Mouse (Mus musculus) neural tube, embryonic 14.5 days (tissue): Measurements from ENCODE around the gene Lrfn2. TPM values are rescaled to one million over a fixed set of nuclear protein-coding genes. Genes with fewer than 3 reads are reported as not detected.

Source experiments
- ATAC-seq: fragments of 200-750 bp; cut with Nextera tagmentation; 2 replicates; pipeline ENCODE4 v1.8.0; 2017; ENCODE audit warnings: low read depth, mild to moderate bottlenecking, moderate TSS enrichment, moderate library complexity
- H3K27ac ChIP-seq: fragments of 300-500 bp; sonication (generic); 2 replicates; pipeline ENCODE4 v1.5.1; 2014; ENCODE audit warnings: low read depth, mild to moderate bottlenecking, control low read depth, low read length, moderate library complexity, mixed read lengths
- H3K27me3 ChIP-seq: fragments of 300-500 bp; sonication (generic); 2 replicates; pipeline ENCODE4 v1.6.1; 2014; ENCODE audit warnings: low read length; ENCODE audit not compliant: control insufficient read depth, insufficient read depth
- H3K36me3 ChIP-seq: fragments of 300-500 bp; sonication (generic); 2 replicates; pipeline ENCODE4 v1.6.1; 2014; ENCODE audit warnings: low read length, mixed read lengths; ENCODE audit not compliant: control insufficient read depth, insufficient read depth
- H3K4me1 ChIP-seq: fragments of 300-500 bp; sonication (generic); 2 replicates; pipeline ENCODE4 v1.6.1; 2014; ENCODE audit warnings: low read length; ENCODE audit not compliant: control insufficient read depth, insufficient read depth
- H3K4me2 ChIP-seq: fragments of 300-500 bp; sonication (generic); 2 replicates; pipeline ENCODE4 v1.6.1; 2014; ENCODE audit warnings: mild to moderate bottlenecking, low read depth, low read length, control low read depth
- H3K4me3 ChIP-seq: fragments of 300-500 bp; sonication (generic); 2 replicates; pipeline ENCODE4 v1.5.1; 2014; ENCODE audit warnings: low read depth, low read length, control low read depth, mixed read lengths
- H3K9ac ChIP-seq: fragments of 300-500 bp; sonication (generic); replicated peaks from 2 replicates; pipeline ENCODE4 v1.6.1; 2014; ENCODE audit warnings: low read depth, mild to moderate bottlenecking, control low read depth, low read length, mixed read lengths
- H3K9me3 ChIP-seq: fragments of 300-500 bp; sonication (generic); 2 replicates; pipeline ENCODE4 v1.6.1; 2016; ENCODE audit warnings: low read length; ENCODE audit not compliant: control insufficient read depth
- WGBS: fragments of 180-500 bp; shearing (Covaris S2); extraction: QIAGEN DNeasy Blood & Tissue Kit; methylation state at CpG from one replicate; pipeline ENCODE4 v1.1.7; 2014; 5-methylcytosine and 5-hydroxymethylcytosine counted together
- polyA plus RNA-seq: library from polyadenylated mRNA; unstranded; fragments of >200 nt; fragmentation: Nextera tagmentation; extraction: Ambion mirVana; gene quantifications from 2 replicates; pipeline ENCODE4 v1.2.1, GENCODE M21; 2014

Gene Lrfn2
- 7.7 and 9.8 TPM in 2 replicates for polyA plus RNA-seq

DNA sequence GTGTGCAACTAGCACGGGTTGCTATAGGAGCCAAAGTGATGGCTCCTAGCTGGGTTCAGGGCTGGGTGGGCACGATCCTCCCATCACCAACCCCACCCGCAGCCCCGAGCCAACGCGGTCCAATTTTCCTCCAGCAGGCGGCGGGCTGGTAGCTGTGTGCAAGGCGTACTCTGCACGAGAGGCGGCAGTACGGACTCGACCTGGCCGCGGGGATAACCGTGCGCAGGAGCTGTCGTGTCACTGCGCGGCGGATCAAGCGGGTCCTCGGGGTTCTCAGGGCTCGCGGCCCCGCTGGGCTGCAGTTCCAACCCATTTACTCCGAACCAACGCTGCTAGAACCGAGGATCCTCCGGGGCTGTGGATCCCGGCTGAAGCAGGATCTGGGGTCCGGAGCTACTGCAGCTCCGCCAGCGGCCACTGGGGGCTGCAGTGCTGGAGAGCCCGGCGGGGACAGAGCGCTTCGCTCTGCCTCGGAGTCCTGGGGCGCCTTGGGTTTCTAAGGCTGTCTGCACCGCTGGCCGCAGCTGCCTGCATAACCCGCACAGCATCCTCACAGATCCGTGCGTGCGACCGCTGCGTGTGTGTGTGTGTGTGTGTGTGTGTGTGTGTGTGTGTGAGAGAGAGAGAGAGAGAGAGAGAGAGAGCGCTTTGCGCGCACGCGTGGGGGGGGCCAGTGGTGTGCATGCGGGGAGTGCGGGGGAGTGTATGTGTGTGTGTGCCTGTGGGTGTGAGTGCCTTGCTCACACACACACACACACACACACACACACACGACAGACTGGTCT, at the start of gene Lrfn2:
Gene Lrfn2, plus strand, starts transcription at position 759 of the 785 bp plus-strand sequence.
- WGBS = under 1% methylated on average over 51 of the region's 56 CpGs
- peak within 1 kb of the TSS; percentile 60 for H3K9ac ChIP-seq
- H3K27me3 ChIP-seq = 0 out of 2 replicates have a peak, but pooled peaks cover 2% of the 10 kb centered on the region
- H3K9me3 ChIP-seq = no peaks in the 10 kb centered on the region
- no peaks in the 10 kb centered on the region for H3K36me3 ChIP-seq
- peak within 1 kb of the TSS; percentile 66 for H3K4me2 ChIP-seq
- H3K4me3 ChIP-seq = peak within 1 kb of the TSS; percentile 51
- H3K4me1 ChIP-seq = no peaks in the 10 kb centered on the region
- H3K27ac ChIP-seq = peak within 1 kb of the TSS; percentile 63
- ATAC-seq = peak; percentile 94

DNA sequence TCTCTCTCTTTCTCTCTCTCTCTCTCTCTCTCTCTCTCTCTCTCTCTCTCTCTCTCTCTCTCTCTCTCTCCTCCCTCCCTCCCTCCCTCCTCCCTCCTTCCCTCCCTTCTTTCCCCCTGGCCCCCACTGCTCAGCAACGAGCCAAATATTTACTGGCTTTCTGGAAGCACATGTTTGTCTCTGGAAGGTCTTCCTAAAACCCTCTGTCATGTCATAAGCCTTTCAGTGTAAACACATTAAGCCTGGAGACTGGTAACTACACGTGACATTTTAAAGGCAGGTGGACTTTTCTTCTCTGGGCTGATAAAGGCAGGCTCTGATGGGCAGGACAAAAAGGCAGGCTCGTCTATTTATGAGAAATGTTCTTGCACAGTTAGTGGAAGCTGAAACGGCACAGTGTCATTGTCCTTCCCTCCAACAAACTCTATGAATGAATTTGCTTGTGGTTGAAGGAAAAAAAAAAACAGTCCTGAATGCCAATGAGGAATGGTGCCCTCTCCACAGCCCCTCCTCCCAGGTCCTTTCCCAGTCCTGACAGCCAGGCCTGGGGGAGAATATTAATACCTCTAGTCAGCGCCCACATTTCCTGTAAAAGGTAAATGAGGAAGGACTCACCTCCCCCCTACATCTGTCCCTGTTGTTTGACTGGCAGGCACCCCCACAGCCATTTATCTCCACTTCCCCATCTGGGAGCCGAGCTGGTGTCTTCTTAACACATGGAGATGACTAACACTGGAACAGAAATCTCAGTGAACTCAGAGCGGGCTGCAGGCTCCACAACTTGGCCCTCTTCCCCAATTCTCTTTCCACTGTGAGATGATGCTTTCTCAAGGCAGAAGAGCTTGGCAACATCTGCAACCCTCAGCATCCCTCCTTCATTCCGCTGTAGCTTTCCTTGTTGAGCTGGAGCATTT, 44.5 kb upstream of the Lrfn2 start:
- Histone ChIP-seq H3K4me1 (no peaks in the 10 kb centered on the region), H3K36me3 (no peaks in the 10 kb centered on the region), H3K9ac (no peak overlapping the region), H3K27ac (no peak overlapping the region), H3K27me3 (no peaks in the 10 kb centered on the region), H3K9me3 (no peaks in the 10 kb centered on the region), H3K4me2 (no peak overlapping the region), H3K4me3 (no peak overlapping the region)
- WGBS = 51% methylated on average over 8 of the region's 8 CpGs
- ATAC-seq = no peak

DNA sequence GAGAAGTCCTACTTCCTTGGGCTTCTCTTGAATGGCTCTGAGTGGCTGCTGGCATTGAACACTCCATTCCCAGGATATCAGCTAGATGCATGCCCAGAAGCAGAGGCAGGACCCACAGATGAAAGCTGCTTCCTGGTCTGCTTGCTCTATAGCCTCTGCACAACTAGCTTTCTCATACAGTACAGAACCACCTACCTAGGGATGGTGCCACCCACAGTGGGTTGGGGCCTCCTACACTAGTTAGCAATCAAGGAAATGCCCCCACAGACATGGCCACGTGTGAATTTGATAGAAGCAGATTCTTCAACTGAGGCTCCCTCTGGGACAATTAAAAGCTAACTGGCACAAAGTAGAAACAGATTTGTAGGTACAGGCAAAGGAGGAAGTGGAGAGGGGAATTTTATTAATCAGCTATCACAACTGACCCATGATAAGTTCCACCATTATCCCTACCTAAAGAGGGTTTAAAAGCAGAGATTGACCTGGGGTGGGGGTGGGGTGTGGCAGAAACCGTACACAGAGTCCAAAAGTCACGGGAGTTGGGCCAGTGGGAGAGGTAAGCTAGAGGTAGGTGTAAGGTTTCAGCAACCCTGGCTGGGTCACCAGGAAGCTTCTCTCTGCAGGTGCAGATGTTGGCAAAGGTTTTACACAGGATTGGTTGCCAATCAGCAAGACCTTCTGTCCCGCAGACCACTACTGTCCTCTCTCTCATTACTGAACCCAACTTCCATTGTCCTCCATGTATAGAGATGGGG, 26.7 kb upstream of the Lrfn2 start:
- 76% methylated on average over 4 of the region's 4 CpGs for WGBS
- Histone ChIP-seq H3K27me3 (no peaks in the 10 kb centered on the region), H3K27ac (no peak overlapping the region), H3K4me2 (no peak overlapping the region), H3K9ac (no peak overlapping the region), H3K36me3 (no peaks in the 10 kb centered on the region), H3K4me3 (no peak overlapping the region), H3K4me1 (no peaks in the 10 kb centered on the region), H3K9me3 (no peaks in the 10 kb centered on the region)
- ATAC-seq = no peak

DNA sequence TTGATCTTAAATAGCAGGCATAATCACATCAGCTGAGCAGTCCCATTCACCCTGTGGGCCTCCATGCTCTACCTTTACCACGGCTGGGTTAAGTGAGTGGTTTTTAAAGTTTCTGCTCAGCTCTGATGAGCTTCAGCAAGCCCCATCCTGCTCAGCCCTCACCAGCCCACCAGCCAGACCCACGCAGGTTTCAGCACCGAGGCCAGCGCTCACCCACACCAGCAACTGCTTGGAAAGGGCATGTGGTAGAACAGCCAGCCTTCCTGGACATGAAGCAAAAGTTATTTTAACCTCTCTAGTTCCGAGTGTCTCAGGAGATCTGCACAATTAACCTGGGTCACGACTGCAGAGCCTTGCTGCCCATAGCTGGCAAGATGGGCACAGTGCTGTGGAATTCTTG, 18.7 kb upstream of the Lrfn2 start:
- ATAC-seq = no peak
- no peaks in the 10 kb centered on the region for H3K4me1 ChIP-seq
- no peak overlapping the region for H3K9ac ChIP-seq
- H3K27ac ChIP-seq = no peak overlapping the region
- no peaks in the 10 kb centered on the region for H3K36me3 ChIP-seq
- H3K9me3 ChIP-seq = no peaks in the 10 kb centered on the region
- H3K4me3 ChIP-seq = no peak overlapping the region
- no peak overlapping the region for H3K4me2 ChIP-seq
- H3K27me3 ChIP-seq = no peaks in the 10 kb centered on the region
- WGBS = 51% methylated on average over 6 of the region's 6 CpGs

DNA sequence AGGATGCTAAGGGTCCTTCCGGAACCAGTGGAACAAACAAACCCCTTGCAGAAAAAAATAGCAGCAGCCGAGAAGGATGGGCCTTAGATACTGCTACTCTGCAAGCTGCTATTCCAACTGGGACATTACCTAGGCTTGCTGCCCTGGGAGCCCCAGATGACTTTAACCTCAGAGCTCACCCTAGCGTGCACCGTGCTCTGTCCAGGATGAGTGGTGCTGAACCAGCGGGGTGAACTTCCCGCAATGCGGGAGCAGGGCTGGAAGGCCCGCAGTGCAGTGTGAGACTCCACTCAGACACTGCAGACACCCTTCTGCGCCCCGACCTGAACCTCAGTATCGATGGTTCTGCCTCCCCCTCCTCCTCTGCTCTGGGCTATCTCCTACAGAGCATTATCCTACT, 14.8 kb upstream of the Lrfn2 start:
- no peak overlapping the region for H3K4me3 ChIP-seq
- no peaks in the 10 kb centered on the region for H3K9me3 ChIP-seq
- 13% methylated on average over 11 of the region's 11 CpGs for WGBS
- H3K9ac ChIP-seq = no peak overlapping the region
- ATAC-seq = no peak
- no peaks in the 10 kb centered on the region for H3K4me1 ChIP-seq
- no peak overlapping the region for H3K4me2 ChIP-seq
- no peak overlapping the region for H3K27ac ChIP-seq
- H3K27me3 ChIP-seq = no peaks in the 10 kb centered on the region
- no peaks in the 10 kb centered on the region for H3K36me3 ChIP-seq

DNA sequence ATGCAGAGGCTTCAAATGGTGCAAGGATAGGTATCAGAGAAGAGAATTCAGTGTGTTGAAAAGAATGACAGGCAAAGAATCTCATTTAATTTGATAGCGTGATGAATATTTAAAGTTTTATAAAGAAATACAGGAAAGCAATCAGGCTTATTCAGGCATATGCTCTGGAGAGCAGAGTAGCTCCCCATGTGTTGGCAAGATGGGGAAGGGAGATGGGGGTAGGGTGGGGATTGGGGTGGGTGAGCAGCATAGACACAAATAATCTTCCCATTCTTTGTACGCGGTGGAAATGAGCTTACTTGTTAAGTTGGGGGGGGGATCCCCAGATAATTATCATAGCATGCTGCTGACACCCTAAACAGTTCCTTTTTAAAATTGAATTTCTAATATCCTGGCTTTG, 13.7 kb upstream of the Lrfn2 start:
- WGBS = 91% methylated on average over 3 of the region's 3 CpGs
- H3K9me3 ChIP-seq = no peaks in the 10 kb centered on the region
- no peak for ATAC-seq
- no peaks in the 10 kb centered on the region for H3K36me3 ChIP-seq
- no peak overlapping the region for H3K4me2 ChIP-seq
- H3K4me3 ChIP-seq = no peak overlapping the region
- no peak overlapping the region for H3K9ac ChIP-seq
- no peaks in the 10 kb centered on the region for H3K27me3 ChIP-seq
- H3K4me1 ChIP-seq = no peaks in the 10 kb centered on the region
- H3K27ac ChIP-seq = no peak overlapping the region

DNA sequence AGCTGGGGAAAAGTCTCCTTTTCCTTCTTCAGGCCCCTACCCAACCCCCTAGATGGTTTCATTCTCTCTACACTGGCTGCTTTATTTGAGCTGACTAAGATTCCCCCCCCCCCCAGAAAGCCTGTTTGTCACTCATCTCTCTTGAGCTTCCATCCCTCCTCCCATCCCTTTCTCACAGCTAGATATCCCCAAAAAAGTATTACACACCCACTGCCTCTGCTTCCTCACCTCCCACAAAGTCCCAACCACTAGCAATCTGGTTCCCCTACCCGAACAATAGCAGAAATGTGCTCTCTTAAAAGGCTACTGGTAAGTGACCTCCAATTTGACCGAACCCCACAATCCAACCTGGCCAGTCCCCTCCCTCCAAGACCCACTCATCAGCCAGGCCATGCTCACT, 9.3 kb upstream of the Lrfn2 start:
- no peak for ATAC-seq
- no peaks in the 10 kb centered on the region for H3K4me1 ChIP-seq
- WGBS = 88% methylated on average over 2 of the region's 2 CpGs
- H3K4me3 ChIP-seq = no peak overlapping the region
- no peaks in the 10 kb centered on the region for H3K27me3 ChIP-seq
- H3K9me3 ChIP-seq = no peaks in the 10 kb centered on the region
- H3K27ac ChIP-seq = no peak overlapping the region
- no peak overlapping the region for H3K4me2 ChIP-seq
- H3K9ac ChIP-seq = no peak overlapping the region
- no peaks in the 10 kb centered on the region for H3K36me3 ChIP-seq

DNA sequence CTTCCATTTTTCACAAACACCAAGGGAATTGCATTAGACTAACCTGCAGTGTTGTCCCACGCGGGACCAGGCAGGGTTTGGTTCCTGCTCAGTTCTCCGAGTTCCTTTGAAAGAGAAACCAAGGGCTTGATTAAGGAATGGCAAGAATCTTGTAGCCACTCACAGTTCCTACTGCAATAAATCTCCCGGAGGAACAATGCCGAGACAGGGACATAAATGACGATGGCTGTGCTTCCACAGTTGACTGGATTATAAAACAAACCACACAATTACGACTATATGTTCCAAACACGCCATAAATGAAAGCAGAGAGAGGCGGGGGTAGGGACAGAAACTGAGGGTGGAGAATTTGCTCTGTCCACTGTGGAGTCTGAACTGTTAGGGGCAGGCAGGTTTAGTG, 6.8 kb upstream of the Lrfn2 start:
- no peaks in the 10 kb centered on the region for H3K9me3 ChIP-seq
- no peaks in the 10 kb centered on the region for H3K4me1 ChIP-seq
- WGBS = 11% methylated on average over 9 of the region's 9 CpGs
- H3K27ac ChIP-seq = no peak overlapping the region
- 0 out of 2 replicates have a peak, but pooled peaks cover 2% of the 10 kb centered on the region for H3K27me3 ChIP-seq
- no peak overlapping the region for H3K9ac ChIP-seq
- no peak overlapping the region for H3K4me2 ChIP-seq
- H3K4me3 ChIP-seq = no peak overlapping the region
- H3K36me3 ChIP-seq = no peaks in the 10 kb centered on the region
- peak; percentile 46; the same call in 1 of the 2 replicates for ATAC-seq
